Mouse (Mus musculus): ENCODE results near the gene Fsd1l.
"Not testable (repeated sequence)": the region's sequence is repeated elsewhere in the genome, so short reads cannot be mapped to it uniquely, and the experiment has no call there.

- not testable (repeated sequence) for TF ChIP-seq POLR2A (IDR thresholded peaks at IDR 0.05; ENCODE audit: control insufficient read depth in 1 of 2, insufficient read depth in 1 of 2, low read depth in 1 of 2, low read length in 2 of 2, poor library complexity in 1 of 2); EP300 (IDR thresholded peaks at IDR 0.05; ENCODE audit: low read depth in 1 of 2, low read length in 2 of 2); MEF2A (IDR thresholded peaks at IDR 0.05; ENCODE audit: extremely low read depth, insufficient replicate concordance, low read depth, low read length, poor library complexity, severe bottlenecking); CTCF (IDR thresholded peaks at IDR 0.05 in 2 of 3, conservative IDR thresholded peaks at IDR 0.05 in 1 of 3; ENCODE audit: control insufficient read depth in 1 of 3, insufficient read depth in 1 of 3, low read depth in 2 of 3, low read length in 3 of 3, poor library complexity in 1 of 3, severe bottlenecking in 1 of 3); TCF12 (IDR thresholded peaks at IDR 0.05; ENCODE audit: low read depth, low read length); TBP (IDR thresholded peaks at IDR 0.05; ENCODE audit: low read depth, low read length)
- peak; percentile 58; the same call in 1 of the 2 replicates for TF ChIP-seq ZNF384 (IDR thresholded peaks at IDR 0.05; ENCODE audit: low read depth, low read length)
These were observed 94.8 kb downstream of the Fsd1l start for GRCm38 (mm10) chr4:53726100-53726499.

Data from MEL (cell line).